Mouse (Mus musculus) embryo, embryonic 10.5 days (tissue): ENCODE data around the gene Tnni2.
A peak's percentile ranks its signal among the peaks of the same experiment; 100 is the strongest.

Source experiments
- DNase-seq: peaks from one replicate; pipeline ENCODE4 v3.0.0-alpha.2; 2015; ENCODE audit warnings: low spot score

Gene Tnni2

DNA sequence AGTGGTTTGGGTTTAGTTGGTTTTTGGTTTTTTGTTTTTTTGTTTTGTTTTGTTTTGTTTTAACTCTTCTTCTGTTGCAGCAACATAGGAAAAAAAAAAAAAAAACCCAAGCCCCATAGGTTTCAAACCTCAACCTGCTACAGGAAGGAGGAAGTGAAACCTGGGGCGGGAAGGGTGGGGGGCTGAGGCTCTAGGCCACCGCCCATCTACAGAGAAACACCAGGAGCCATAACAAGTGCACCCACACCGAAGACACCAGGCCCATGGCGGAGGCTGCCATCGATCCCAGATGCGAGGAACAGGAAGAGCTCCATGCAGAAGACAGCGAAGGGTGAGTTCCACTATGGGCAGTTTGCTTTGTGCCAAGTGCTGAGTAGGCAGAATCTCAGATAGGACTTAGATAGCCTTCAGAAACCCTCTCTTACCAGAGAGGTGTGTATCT, 19.0 kb downstream of the Tnni2 start, which contains the start of gene Lsp1:
TSS of gene Lsp1 (plus strand) at position 174 of the 442 bp plus-strand sequence.
- no peak for DNase-seq

DNA sequence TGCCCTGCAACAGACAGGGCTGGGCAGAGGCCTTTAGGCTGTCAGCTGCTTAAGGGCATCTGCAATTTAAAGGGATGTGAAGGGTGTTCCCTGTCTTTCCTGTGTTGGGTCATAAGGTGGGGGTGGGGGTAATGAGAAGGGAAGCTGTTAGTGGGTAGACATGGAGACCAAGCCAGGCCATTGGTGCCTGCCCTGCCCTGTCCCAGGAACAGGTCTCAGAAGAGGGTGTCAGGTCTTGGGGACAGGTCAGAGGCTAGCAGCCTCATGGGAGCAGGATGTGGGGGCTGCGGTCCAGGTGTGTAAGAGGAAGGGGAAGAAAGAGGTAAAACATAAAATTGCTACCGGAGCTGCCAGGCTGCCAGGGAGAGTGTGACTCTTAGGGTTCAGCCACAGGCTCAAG, 19.8 kb downstream of the Tnni2 start:
- no peak for DNase-seq

DNA sequence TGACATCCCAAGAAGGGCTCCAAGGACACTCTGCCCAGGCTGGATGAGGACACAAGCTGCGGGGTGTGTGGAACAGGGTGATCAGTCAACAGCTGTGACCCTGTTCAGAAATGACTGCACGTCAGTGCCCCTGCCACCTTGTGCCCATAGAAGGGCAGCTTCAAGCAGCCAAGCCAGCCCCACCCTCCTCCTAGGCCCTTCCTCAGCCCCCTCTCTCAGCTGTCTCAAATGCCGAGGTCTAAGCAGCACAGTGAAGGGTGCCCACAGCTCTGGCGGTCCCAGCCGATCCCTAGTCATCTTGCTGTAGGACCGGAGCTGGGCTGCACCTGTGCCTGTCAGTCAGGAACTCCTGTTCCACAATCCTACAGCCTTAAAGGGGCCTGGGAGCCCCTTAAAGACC, 20.6 kb downstream of the Tnni2 start:
- no peak for DNase-seq

DNA sequence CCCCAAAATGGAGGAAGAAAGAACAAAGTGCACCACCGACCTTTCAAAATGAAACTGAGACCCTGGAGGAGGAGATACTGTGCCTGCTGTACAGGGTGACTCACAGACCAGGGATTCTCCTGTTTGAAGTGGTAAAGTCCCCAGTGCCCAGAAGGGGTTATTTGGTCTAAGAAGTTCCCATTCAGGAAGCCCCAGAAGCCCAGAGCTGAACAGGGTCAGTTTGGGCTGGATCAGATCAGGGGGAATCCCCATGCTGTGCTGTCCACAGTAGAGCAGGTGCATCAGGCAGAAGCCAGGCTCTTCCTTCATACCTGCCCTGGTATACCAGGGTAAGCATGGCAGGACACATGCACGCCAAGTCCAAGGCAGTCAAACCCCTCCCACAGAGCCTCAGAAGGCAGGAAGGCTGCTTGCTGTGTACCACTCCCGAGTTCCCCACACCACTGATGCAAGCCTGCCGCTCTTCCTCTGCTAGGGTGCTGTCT, 21.0 kb downstream of the Tnni2 start:
- DNase-seq, result no peak

DNA sequence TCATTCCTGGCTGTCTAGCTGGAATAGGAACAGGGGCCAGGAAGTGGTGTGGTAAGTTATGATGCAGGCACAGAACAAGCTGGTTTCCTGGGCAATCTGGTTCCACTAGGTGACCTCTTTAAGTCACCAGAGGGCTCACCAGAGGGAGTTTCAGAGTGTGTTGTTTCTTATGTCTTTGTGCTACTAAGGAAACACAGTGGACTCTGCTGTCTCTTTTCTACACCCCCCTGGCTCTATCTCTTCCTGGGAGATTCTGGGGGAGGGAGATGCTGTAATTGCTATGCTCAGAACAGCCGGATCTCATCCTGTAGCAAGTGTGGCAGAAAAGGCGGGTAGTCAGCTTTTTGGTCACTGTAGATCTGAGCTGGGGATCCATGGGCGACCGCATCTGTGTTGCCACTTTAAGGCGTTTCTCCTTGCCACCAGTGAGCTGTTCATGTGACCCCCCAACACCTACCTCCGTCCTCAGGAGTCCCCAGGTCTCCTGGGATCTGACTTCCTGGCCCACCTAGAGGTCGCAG, 28.6 kb downstream of the Tnni2 start:
- no peak for DNase-seq

DNA sequence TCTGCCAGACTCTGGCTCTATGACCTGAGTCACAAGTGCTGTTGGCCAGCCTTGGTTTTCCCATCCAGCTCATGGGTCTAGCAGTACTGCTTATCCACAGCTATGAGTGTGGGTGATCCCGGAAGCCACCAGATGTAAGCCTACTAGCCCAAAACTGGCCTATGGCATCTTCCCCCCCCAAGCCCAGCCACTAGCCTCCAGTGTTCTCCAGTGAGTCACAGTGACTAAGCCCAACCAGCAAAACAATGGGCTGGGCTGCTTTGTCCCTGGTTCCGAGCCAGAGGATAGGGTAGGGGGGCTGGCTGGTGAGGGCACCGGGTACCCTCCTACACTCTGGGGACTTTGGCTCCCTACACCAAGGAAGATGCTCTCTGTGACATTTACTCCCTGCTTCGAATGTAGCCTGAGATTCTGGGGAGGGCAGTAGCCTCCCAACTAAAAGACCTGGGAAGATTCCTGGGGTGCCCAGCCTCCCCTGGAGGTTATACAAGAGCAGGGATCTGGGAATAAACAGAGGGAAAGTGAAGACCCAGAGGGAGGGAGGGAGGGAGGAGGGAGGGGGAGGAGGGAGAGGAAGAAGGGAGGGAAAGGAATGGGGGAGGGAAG, 29.3 kb downstream of the Tnni2 start:
- peak; percentile 82 for DNase-seq

DNA sequence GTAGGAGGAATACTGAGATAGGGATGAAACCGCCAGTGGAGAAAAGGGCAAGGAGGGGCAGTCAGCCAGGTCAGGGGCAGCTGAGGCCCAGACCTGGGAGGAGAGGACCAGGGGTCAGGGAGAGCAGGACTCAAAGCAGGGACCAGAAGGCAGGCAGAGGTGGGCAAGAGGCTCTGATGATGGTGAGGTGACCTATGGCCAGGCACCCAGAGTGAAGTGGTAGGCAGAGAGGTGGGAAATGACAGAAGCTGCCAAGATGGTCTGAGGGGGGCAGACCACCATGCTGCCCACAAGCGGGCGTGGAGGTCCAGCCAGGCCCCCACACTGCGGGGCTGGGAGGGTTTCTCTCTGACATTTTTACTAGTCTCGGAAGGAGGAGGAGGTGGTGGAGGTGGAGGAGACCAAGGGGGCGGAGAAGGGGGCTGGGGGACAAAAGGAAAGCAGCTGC, 29.8 kb downstream of the Tnni2 start:
- DNase-seq, result peak; percentile 42

DNA sequence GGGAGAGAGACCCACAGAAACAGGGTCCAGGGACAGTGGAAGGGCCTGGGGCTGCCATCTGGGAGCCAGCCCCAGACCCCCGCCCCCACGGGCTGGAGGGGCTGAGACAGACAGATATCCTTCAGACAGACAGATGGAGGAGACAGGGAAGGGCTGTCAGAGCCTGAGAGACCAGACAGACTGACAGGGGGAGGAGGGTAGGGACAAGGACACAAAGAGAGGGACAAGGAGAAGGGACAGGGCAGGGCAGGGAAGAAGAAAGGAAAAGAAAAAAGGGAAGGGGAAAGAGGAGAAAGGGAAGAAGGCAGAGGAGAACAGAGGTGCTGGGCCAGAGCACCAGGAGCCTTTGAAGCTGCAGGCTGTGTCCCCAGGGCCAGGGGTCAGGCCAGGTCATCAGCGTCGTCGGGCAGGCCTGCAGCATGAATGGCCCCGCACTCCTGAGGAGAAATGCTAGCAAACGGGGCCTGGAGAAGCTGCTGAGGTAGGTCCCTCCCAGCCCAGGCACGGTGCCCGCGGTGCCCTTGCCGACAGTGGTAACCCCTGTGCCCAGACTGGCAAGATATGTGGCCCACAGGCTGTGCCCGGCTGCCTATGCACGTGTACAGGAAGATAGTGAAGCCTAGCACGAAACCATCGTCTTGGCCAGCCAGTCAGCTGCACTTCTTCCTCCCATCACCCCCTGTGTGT, 30.4 kb downstream of the Tnni2 start:
- DNase-seq, result peak; percentile 57

DNA sequence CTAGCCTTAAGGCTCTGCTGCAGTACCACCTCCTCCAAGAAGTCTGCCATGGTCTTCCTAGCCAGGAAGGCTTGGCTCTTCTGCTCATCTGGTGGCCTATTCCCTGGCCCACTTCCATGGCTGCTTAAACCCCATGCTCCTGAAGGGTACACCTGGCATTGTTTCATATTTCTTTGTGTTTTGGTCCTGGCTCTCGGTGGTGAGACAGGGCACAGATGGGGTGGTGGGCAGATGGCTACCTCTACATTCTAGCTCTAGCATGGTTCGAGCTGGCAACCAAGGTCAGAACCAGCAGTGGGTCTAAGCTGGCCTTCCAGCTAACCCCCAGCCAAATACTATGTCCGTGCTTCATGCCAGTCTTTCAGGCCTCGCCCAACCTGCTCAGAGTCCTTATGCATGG, 31.3 kb downstream of the Tnni2 start:
- no peak for DNase-seq

DNA sequence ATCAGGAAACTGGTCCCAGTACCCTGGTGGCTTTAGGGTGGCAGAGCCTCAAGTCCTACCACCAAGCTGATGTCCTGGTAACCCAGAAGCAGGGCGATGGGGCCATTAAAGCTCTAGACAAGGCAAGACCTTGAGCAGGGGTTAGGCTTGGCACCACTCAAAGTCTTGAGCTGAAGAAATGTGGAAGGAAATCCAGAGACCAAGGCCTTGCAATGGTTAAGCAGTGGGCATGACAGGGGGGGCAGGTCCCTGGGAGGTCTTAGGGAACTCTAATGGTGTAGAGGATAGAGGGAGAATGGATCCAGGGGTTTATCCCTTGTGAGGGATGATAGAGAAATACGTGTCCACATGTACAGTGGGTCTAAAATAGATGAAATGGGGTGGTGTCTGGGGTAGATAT, 31.9 kb downstream of the Tnni2 start:
- no peak for DNase-seq

DNA sequence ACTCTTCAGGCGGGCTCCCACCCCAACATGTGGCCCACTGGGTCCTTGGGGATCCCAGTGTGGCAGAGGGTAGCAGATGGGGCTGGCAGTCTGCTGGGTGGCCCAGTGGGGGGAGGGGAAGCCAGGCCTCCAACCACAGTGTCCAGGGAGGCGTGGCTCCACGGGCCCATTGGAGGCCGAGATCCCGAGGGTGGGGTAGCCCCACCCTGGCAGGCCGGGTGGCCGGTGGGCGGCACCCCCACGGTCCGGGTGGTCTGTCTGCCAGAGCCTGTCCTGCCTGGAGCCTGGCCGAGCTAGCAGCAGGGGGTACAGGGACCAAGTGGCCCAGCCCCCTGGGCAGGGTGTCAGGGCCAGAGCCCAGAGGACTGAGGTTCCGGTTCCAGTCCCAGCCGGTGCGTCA, 33.2 kb downstream of the Tnni2 start:
- DNase-seq, result no peak

DNA sequence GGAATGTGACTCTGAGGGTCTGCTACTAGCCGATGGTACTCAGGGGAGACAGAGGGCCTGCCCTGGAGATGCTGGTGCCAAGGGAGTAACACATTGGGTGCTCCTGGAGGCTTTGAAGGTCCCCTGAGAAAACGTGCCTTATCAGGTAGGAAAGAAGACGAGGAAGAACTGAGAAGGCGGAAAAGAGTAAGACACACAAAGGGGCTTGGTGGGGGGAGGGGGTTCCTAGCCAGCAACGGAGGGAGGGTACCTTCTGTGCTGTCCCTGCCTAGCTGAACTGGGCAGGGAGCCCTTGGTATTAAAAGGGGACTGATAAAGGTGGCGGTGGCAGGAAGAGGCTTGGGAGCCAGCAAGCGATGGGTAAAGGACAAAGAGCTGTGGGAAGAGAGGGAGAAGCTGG, 34.0 kb downstream of the Tnni2 start:
- no peak for DNase-seq

DNA sequence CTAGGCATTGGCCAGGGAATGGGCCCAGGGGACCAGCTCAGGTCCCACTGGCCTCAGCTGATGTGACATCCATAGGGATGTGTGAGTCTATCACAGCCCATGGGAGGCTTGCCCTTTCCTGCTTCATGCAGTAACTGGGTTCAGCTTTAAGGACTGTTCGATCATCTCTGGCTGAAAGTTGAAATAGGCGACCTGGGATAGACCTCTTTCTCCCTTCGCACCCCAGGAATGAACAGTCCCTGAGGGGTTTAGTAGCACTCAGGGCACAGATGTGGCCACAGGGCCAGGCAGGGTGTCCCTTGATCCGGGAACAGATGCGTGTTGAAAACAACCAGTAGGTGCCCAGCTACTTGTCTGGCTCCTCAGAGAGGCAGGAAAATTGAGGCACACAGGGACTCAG, 34.7 kb downstream of the Tnni2 start:
- DNase-seq, result no peak

DNA sequence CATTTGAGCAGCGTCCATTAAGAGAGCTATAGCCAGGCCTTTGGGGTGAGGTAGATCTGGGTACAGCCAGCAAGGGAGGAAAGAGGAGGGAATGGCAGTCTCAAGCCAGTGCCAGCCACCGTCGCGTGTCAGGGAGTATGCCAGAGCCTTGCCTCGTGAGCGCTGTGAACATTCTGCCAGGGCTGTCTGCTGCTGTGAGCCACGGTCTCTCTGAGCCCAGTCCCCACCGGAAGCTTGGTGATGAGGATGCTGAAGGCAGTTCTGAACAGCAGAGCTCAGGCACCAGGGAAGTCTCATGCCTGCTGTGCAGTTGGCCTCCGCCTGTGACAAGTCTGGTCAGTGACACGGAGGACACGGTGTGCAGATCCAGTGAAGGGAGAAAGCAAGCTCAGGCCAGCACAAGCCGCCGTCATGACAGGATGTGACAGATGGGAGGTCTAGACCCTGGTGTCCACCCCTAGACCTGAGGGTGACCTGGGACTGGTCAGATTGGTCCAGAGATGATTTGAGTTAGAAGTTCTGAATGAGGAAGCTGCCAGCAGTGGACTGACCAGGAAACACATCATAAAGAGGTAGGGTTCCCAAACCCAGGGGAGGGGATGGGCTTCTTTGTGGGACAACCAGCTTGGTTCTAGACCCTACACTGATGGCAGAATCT, 35.3 kb downstream of the Tnni2 start:
- no peak for DNase-seq

DNA sequence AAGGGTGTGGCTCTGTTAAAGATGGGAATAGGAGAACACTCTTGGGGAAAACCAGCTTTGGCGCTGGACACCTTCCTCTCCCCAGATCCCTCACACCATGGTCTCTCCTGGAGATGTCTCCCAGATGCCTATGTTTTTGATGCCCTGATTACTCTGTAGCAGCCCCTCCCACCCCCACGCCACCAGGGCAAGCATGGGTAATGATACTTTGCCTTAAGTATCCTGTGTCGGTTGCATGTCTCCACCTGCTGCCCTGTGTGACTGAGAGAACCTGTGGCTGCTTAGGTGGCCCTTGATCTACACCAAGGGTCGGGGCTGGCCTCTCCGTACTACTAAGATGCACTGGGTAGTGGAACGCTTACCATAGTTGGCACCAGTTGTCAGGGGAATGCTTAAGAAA, 36.4 kb downstream of the Tnni2 start:
- DNase-seq, result no peak

DNA sequence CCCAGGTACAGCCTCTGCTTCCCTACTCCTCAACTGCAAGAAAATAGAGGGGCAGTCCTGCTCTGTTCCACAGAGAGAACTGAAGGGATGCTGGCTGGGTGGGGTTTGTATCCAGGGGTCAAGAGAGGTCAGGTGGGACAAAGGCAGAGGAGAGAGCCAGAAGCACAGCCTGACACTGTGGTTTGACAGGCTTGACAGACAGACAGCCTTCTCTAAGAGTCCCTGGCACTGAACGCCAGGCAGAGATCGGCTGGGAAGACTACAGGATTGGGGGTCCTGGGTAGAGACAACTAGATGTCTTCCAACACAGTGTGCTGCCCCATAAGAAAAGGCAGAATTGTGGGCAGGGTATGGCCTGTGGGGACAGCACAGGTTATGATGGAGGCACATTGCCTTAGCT, 37.0 kb downstream of the Tnni2 start:
- no peak for DNase-seq

DNA sequence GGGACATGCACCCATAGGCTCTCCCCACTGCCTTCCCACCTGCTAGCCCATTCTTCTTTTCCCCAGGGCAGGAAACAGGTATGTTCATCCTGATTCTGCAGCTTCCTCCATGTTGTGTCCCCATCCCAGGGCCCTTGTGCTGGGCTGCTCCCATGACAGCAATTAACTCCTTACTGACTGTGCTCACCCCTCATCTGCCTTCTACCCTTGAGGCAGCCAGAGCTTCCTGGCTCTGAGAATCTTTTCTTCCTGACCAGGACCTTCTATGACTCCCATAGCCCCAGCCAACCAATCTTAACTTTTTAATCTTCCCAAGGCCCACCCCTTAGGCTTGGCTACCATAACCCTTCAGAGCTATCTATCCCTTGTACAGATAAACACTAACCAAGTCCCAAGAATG, 37.7 kb downstream of the Tnni2 start:
- no peak for DNase-seq

DNA sequence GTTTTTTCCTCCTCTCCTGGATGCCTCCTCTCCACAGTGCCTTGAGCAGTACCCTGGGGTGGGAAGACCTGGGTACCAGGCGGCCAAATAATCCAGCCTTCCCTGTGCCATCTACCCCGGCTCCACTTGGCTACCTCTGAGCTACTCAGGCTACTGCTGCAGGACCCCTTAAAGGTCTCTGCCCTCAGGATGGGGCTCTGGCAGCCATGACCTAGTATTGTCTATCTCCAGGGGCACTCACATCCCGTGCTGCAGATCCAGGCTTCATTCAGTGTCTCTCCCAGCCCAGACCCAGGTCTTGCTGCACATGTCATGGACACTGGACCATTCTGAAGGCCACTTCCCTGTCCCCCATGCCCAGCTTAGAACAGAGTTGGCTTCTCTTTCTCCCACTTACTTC, 38.3 kb downstream of the Tnni2 start:
- DNase-seq, result no peak

DNA sequence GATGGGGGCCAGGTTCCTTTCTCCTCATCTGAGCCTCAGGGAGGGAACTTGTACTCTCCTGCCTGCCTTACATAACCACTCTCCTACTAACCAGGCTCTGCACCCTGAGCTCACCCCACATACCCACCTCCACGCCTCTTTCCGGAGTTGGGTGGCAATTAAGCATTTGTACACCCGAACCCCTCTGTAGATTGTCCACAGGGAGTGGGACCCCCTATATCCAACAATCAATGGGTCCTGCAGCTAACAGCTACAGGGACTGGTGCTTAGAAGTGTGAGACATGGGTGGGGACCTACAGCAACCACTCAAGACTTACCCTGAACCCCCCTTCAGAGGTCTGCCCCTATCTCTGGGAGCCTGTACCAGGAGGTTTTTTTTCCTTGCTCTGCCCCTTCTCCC, 39.1 kb downstream of the Tnni2 start:
- DNase-seq, result no peak

DNA sequence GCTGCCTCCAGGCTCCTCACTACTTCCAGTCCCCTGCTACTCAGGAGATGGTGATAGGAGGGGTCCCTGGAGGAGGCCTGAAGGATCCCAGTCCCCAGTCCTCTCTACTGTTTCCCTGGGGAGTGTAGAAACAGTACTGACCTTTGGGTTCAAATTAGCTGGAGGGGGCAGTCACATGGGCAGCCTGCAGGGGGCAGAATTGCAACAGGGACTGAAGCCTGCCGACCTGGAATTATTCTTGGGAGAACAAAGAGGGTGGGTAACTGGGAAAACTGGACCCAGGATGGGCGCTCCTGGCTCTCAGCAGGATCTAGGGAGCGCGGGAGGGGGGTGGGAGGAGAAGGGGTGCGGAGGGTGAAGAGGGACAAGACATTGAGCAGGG, 39.6 kb downstream of the Tnni2 start:
- peak; percentile 88 for DNase-seq

DNA sequence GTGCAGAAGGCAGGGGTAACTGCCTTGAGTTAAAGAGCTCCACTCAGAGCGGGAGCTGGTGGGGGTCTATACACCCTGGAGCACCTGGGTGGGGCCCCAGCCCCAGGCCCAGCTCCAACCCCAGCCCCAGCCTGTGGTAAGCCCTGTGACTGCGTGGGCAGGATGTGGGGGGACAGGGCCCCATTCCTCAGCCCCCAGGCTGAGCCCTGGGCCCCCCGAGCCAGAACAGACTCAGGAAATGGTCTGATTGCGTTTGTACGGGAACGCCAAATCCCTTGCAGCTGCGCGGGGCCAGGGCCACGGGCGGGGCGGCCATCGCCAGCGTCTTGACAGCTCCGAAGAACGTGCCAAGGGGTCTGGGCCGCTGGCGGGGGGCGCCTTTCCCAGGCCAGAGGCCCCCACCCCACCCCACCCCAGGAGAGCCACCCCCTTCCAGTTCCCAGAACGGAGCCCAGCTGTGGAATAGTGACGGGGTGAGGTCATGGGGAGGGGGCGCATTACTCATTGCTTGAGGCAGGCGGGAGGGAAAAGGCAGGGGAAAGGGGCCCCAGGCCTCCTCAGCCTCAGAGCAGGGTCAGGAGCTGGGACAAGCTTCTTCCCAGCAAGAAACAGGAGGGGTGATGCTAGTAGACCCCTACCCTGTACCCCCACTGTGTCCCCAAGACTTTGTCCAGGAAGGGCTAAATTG, 40.1 kb downstream of the Tnni2 start:
- DNase-seq, result peak; percentile 76

DNA sequence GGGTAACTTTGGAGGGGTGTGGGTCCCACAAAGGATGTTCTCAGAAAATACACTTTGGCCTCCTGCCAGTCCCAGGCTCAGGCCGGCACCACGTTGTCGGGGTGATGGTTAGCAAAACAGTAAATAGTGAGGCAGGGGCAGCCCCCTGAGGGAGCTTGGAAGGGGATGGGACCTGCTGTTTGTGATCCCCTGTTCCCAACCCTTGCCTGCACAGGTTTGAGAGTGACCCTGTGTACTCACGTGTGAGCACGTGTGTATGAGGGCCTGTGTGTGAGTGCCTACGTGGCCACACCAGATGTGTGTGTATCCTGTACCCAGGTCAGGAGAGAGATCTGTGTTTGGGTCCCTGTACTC, 40.6 kb downstream of the Tnni2 start:
- peak; percentile 62 for DNase-seq

DNA sequence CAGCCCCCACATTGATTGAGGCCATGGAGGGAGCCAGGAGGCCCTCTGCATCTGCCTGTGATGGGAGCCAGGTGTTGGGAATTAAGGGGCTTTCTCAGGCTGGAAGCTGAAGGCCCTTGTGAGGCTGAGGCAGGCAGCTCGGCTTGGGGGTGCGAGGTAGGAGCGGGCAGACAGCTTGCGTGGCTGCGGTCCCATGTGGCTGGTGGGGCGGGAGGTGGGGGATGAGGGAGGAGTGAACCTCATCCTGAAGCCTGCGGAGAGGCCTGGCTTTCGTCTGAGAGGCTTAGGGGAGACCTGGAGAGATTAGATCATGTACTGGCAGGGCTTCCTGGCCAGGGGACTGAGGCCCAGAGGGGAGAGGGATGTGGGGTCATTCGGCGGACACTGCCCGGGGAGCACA, 41.5 kb downstream of the Tnni2 start:
- DNase-seq, result peak; percentile 57
